Mouse (Mus musculus): ENCODE measurements around the gene Gm20518. TPM values are rescaled to one million over a fixed set of nuclear protein-coding genes. Genes with fewer than 3 reads are reported as not detected.

Gene Gm20518
- polyA plus RNA-seq, 3 experiments from 2014 or later: 0.17 to 0.43 (median 0.18) TPM

GRCm38 (mm10) chr16:17839976-17840375, 51.5 kb downstream of the Gm20518 start:
- ATAC-seq: no peak

GRCm38 (mm10) chr16:17838051-17838450, 53.4 kb downstream of the Gm20518 start, which contains the start of gene Car15:
Gene Car15, minus strand, starts transcription at chr16:17838364.
- no peak for ATAC-seq

- no peak for ATAC-seq
These were observed 56.0 kb downstream of the Gm20518 start for GRCm38 (mm10) chr16:17835481-17835880.

GRCm38 (mm10) chr16:17834543-17834942, 56.9 kb downstream of the Gm20518 start:
- ATAC-seq: no peak

GRCm38 (mm10) chr16:17833681-17834399, 57.6 kb downstream of the Gm20518 start:
- no peak for ATAC-seq

GRCm38 (mm10) chr16:17833321-17833680, 58.2 kb downstream of the Gm20518 start:
- no peak for ATAC-seq

GRCm38 (mm10) chr16:17832821-17833220, 58.6 kb downstream of the Gm20518 start, which contains the start of gene B830017H08Rik:
Gene B830017H08Rik, plus strand, starts transcription at chr16:17833121.
- ATAC-seq: no peak

- ATAC-seq: no peak
These were observed 59.7 kb downstream of the Gm20518 start for GRCm38 (mm10) chr16:17831781-17832180.

GRCm38 (mm10) chr16:17830385-17831178, 60.9 kb downstream of the Gm20518 start:
- no peak for ATAC-seq

GRCm38 (mm10) chr16:17828867-17829266, 62.6 kb downstream of the Gm20518 start:
- no peak for ATAC-seq

- no peak for ATAC-seq
These were observed 63.2 kb downstream of the Gm20518 start for GRCm38 (mm10) chr16:17828229-17828628.

- no peak for ATAC-seq
These were observed 65.0 kb downstream of the Gm20518 start for GRCm38 (mm10) chr16:17826500-17826899.

- ATAC-seq: no peak
These were observed 74.9 kb downstream of the Gm20518 start for GRCm38 (mm10) chr16:17816528-17816927.

- ATAC-seq: peak; percentile 84
These were observed 75.8 kb downstream of the Gm20518 start for GRCm38 (mm10) chr16:17815411-17816402.

- no peak for ATAC-seq
These were observed 78.3 kb downstream of the Gm20518 start for GRCm38 (mm10) chr16:17813173-17813572.

GRCm38 (mm10) chr16:17812120-17812519, 79.4 kb downstream of the Gm20518 start:
- peak; percentile 33 for ATAC-seq

- ATAC-seq: no peak
These were observed 81.8 kb downstream of the Gm20518 start for GRCm38 (mm10) chr16:17809711-17810110.

- ATAC-seq: no peak
These were observed 82.3 kb downstream of the Gm20518 start for GRCm38 (mm10) chr16:17809125-17809524.

- peak; percentile 91 for ATAC-seq
These were observed 84.1 kb downstream of the Gm20518 start for GRCm38 (mm10) chr16:17807192-17808009.

GRCm38 (mm10) chr16:17806581-17807191, 84.8 kb downstream of the Gm20518 start:
- ATAC-seq: peak; percentile 4

GRCm38 (mm10) chr16:17804982-17805381, 86.5 kb downstream of the Gm20518 start:
- ATAC-seq: no peak

Measured in inflammation-experienced regulatory T-cells, adult 6 months (primary cell).